Mouse (Mus musculus): ENCODE data around the gene Gtf3c5. TPM values are rescaled to one million over a fixed set of nuclear protein-coding genes. Genes with fewer than 3 reads are reported as not detected.

Gtf3c5 gene
- total RNA-seq, 2 experiments from 2014 or later = 7.3 to 7.6 TPM

Small RNA genes within 50 kb of the gene (microRNA-seq; reads per million reads assigned to microRNA genes)
- gene Gm22824 (ENCODE audit: borderline replicate concordance in 2 of 2) = 0 reads per million in 2 experiments

Other genes starting within 250 kb of the Gtf3c5 start
- 1 to 10 TPM; 2.0 to 2.4 TPM for gene Ppp1r26, start 137.0 kb downstream of the Gtf3c5 start, total RNA-seq (2021)
- gene 1700007K13Rik, start 117.4 kb downstream of the Gtf3c5 start, total RNA-seq (2021) = not detected
- gene Mrps2, start 115.7 kb downstream of the Gtf3c5 start, total RNA-seq (2021) = 10 to 100 TPM; 25.1 to 25.8 TPM
- 1 to 10 TPM in 1 of 2 experiments, under 1 TPM in 1; 0.54 to 1.0 TPM for gene Gbgt1, start 86.9 kb downstream of the Gtf3c5 start, total RNA-seq (2021)
- gene Gm10134, start 77.7 kb downstream of the Gtf3c5 start, total RNA-seq (2021) = 1 to 10 TPM in 1 of 2 experiments, under 1 TPM in 1; 0.88 to 1.2 TPM
- 10 to 100 TPM in 1 of 2 experiments, 1 to 10 TPM in 1; 8.3 to 11.6 TPM for gene Ralgds, start 70.6 kb downstream of the Gtf3c5 start, total RNA-seq (2021)
- not detected for gene Cel, start 20.3 kb downstream of the Gtf3c5 start, total RNA-seq (2021)
- gene Gfi1b, start 38.2 kb upstream of the Gtf3c5 start, total RNA-seq (2021) = not detected
- gene Tsc1, start 57.5 kb upstream of the Gtf3c5 start, total RNA-seq (2021) = 10 to 100 TPM; 26.9 to 32.5 TPM
- not detected for gene Spaca9, start 116.0 kb upstream of the Gtf3c5 start, total RNA-seq (2021)
- under 1 TPM in 1 of 2 experiments, not detected in 1; 0.19 TPM for gene Ak8, start 116.4 kb upstream of the Gtf3c5 start, total RNA-seq (2021)